Mouse (Mus musculus) lung, adult 18-20 months (tissue): ENCODE measurements around the gene Olfr1215.
"Not testable (repeated sequence)": the region's sequence is repeated elsewhere in the genome, so short reads cannot be mapped to it uniquely, and the experiment has no call there.

ENCODE experiments used
- DNase-seq, 2 experiments: peaks; one replicate each; pipeline ENCODE4 v3.0.0; 2022; ENCODE audit warnings: mixed read lengths in 2 of 2

The Olfr1215 gene

DNA sequence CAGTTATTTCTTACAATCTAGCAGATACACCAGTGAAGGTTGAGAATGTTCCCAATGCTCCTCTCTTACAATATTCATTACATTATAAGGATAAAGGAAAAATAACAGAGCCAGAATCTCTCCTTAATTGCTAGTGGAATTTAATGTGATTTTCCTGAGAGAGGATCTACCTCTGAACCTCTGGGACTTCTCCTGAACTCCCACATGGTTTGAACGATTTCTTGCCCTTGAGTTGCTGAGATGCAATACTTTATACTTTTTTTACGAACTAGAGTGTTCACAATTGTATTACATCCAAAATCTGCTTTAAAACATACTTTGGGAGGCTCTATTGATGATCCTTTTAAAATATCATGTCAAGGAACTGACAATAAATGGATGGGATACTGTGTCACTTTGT lies at the start of gene Olfr1215:
TSS of gene Olfr1215 (minus strand) at position 101 of the 400 bp plus-strand sequence.
- DNase-seq: no peak

- no peak for DNase-seq
Measured at GRCm38 (mm10) chr2:89031965-89032364, 25.2 kb upstream of the Olfr1215 start, which contains the start of gene Olfr1217. Gene Olfr1217 (minus strand): TSS chr2:89032065.

- DNase-seq: not testable (repeated sequence)
Measured at GRCm38 (mm10) chr2:89021436-89021835, 14.7 kb upstream of the Olfr1215 start.

DNA sequence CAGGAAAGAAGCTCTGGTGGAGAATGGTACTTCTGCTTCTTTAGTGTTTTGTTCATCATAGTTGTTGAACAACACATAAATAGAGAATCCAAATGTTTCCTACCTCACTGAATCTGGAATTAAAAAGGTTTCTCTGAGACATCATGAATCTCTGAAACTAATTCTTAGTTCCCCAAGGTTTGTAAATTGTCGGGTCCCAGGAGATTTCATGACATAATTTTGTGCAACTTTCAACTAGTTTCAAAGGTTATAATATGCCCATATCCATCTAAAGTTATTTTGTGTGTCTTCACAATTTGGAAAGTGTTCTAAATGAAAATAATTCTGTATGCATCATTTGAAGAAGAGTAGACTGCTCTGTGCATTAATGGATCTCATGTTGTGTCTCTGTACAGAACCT lies 11.5 kb upstream of the Olfr1215 start, which contains the start of gene Olfr1216:
TSS of gene Olfr1216 (minus strand) at position 101 of the 400 bp plus-strand sequence.
- DNase-seq: no peak

DNA sequence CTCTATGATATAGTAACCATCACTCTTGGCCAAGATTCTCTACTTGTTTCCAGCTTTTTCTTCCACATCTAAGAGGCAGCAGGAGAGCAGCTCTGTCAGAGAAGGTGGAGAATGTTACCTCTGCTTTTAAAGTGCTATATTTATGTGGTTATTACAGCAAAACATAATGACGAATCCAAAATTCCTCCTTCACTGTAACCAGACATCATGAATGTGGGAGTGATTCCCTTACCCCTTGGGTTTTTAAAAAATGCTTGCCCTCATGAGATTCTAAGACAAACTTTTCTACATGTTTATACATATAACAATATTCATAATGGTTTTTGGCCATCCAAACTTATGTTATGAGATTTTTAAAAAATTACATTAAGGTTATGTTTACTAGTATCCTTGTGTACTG lies 14.2 kb downstream of the Olfr1215 start, which contains the start of gene Olfr1214:
TSS of gene Olfr1214 (minus strand) at position 101 of the 400 bp plus-strand sequence.
- DNase-seq: no peak

DNA sequence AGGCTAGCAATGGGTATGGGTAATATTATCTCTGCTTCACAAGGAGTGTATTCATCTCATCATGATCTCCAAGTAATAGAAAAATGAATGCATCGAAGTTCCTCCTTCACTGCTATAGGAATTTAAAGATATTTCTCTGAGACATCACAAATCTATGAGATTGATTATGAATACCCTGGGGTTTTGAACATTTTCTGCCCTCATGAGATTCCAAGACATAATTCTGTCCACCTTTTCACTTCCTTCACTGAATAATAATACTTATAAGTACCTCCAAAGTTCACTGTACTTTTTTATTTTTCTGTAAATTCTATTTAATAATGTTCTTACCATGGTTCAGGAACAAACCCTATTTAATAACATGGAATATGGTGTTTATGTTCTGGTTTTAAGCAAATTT lies 26.6 kb downstream of the Olfr1215 start, which contains the start of gene Gm13762:
TSS of gene Gm13762 (minus strand) at position 101 of the 400 bp plus-strand sequence.
- no peak for DNase-seq

GRCm38 (mm10) chr2:88953669-88954068 lies 53.1 kb downstream of the Olfr1215 start, which contains the start of gene Olfr1212:
Gene Olfr1212 (plus strand): TSS chr2:88953969.
- DNase-seq: no peak
